In the genomic region with DNA sequence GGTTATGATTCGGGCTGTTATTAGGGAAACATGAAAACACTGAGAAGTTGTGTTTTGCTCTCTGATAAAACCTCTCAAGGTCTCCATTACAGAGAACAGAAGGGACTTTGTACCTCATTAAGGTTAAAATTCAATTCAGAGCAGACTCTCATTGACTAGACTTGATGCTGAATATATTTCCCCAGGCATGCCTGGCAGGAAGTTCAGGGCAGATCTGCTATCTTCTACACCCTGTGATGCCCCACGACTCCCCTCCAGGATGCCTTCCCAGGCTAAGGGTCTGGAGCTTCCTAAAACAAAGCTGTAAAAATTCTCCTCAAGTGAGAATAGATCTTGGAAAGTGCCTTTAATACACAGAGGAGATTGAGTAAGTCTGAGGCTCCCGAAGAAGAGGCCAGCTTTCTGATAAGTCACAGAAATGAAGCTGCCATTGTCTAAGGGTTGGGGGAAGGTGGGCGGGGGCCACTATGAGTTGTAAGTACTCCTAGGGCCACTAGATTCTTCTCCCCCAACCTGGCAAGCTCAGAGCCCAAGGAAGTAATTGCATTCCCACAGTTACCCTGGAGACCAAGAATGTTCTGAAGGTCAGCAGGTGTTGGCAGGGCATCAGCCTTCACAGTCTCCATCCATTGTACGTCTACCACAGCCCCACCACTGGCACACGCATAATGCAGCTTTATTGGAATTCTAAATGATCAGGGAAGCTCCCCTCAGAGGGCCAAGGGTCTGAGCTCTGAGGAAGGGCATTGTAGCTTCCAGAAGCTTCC, we compare ENCODE assay signal across 31 mouse cellular contexts.
DNase-seq lines count a peak whose midpoint lies in the region; ATAC-seq and TF ChIP-seq lines count a peak whose summit lies in the region.
"Had no signal": no experiment of that assay in that cellular context is flagged by ENCODE, and none has a peak within 500 bp of the region (broad histone marks: within the 10 kb centered on the region; RNA-seq: fewer than 3 reads in every experiment).

No protein-coding gene starts in this region.

- WGBS in intestine, postnatal 0 days: 28% methylated on average over 6 of the region's 6 CpGs
- 63% methylated on average over 6 of the region's 6 CpGs for WGBS in kidney, embryonic 15.5 days
- WGBS in heart, embryonic 10.5 days: 71% methylated on average over 6 of the region's 6 CpGs

- no peak for TF ChIP-seq CTCF in intestine, postnatal 0 days (IDR thresholded peaks at IDR 0.05; ENCODE audit: low read depth)

- no peaks in the 10 kb centered on the region for H3K36me3 ChIP-seq in intestine, postnatal 0 days (ENCODE audit: control insufficient read depth, insufficient read depth)
- no peaks in the 10 kb centered on the region for H3K36me3 ChIP-seq in kidney, embryonic 15.5 days
- no peaks in the 10 kb centered on the region for H3K36me3 ChIP-seq in heart, embryonic 10.5 days
- H3K36me3 ChIP-seq: heart, embryonic 13.5 days; hindbrain, embryonic 10.5 days; hindbrain, embryonic 15.5 days; limb, embryonic 12.5 days; liver, embryonic 15.5 days; lung, embryonic 15.5 days; midbrain, embryonic 12.5 days; neural tube, embryonic 13.5 days; stomach, embryonic 15.5 days had no signal

- no peaks in the 10 kb centered on the region for H3K27me3 ChIP-seq in intestine, postnatal 0 days (replicated peaks; ENCODE audit: control insufficient read depth, insufficient read depth, low read length)
- peaks cover 4% of the 10 kb centered on the region; the same call in 1 of the 2 replicates for H3K27me3 ChIP-seq in kidney, embryonic 15.5 days
- H3K27me3 ChIP-seq in heart, embryonic 10.5 days (ENCODE audit: insufficient read depth, poor library complexity, severe bottlenecking): no peaks in the 10 kb centered on the region
- H3K27me3 ChIP-seq: heart, embryonic 13.5 days; hindbrain, embryonic 15.5 days; liver, embryonic 15.5 days; lung, embryonic 15.5 days; midbrain, embryonic 12.5 days; neural tube, embryonic 13.5 days; stomach, embryonic 15.5 days had no signal

- 0 out of 2 replicates have a peak overlapping the region, but pooled peaks have one; percentile 23 for H3K27ac ChIP-seq in intestine, postnatal 0 days (ENCODE audit: low read depth, low read length)
- peak overlapping the region; percentile 51 for H3K27ac ChIP-seq in kidney, embryonic 15.5 days
- H3K27ac ChIP-seq in heart, embryonic 10.5 days: no peak overlapping the region
- H3K27ac ChIP-seq: gastrocnemius, adult 2 months; heart, embryonic 13.5 days; hindbrain, embryonic 10.5 days; hindbrain, embryonic 15.5 days; left cerebral cortex, adult 2 months; limb, embryonic 12.5 days; liver, embryonic 15.5 days; lung, embryonic 15.5 days; midbrain, embryonic 12.5 days; neural tube, embryonic 13.5 days; stomach, embryonic 15.5 days had no signal

- peak; percentile 9 for DNase-seq in R1 (ENCODE audit: low read depth, low spot score)
- peak; percentile 69 to 80 for DNase-seq in kidney, postnatal 25 days
- DNase-seq in heart, embryonic 10.5 days (ENCODE audit: low spot score): no peak
- DNase-seq in cerebellum, postnatal 10 days: no peak
- no peak for DNase-seq in heart, postnatal 25 days (ENCODE audit: low spot score)
- DNase-seq: adrenal gland, adult 2 months; adrenal gland, postnatal 36 days; cerebellum, adult 18-20 months; cerebellum, postnatal 25 days; gastrocnemius, adult 2 months; gastrocnemius, postnatal 36 days; heart, adult 18-20 months; heart, postnatal 10 days; lung, postnatal 36 days; thymus, postnatal 25 days had no signal

- peaks cover 9% of the 10 kb centered on the region; the same call in 1 of the 2 replicates for H3K4me1 ChIP-seq in intestine, postnatal 0 days (replicated peaks; ENCODE audit: control insufficient read depth, insufficient read depth, low read length)
- peaks cover 17% of the 10 kb centered on the region for H3K4me1 ChIP-seq in kidney, embryonic 15.5 days
- H3K4me1 ChIP-seq in heart, embryonic 10.5 days: peaks cover 3% of the 10 kb centered on the region; the same call in 1 of the 2 replicates
- H3K4me1 ChIP-seq: liver, embryonic 15.5 days; midbrain, embryonic 12.5 days; stomach, embryonic 15.5 days had no signal

- intact Hi-C loops in heart, postnatal 25 days (cut with DNase I): no loop called here

- no peak overlapping the region for H3K9ac ChIP-seq in intestine, postnatal 0 days (ENCODE audit: low read depth, low read length)
- H3K9ac ChIP-seq in kidney, embryonic 15.5 days: no peak overlapping the region
- H3K9ac ChIP-seq: heart, embryonic 13.5 days; hindbrain, embryonic 15.5 days; limb, embryonic 12.5 days; liver, embryonic 15.5 days; lung, embryonic 15.5 days; midbrain, embryonic 12.5 days; neural tube, embryonic 13.5 days; stomach, embryonic 15.5 days had no signal

- 0 out of 2 replicates have a peak overlapping the region, but pooled peaks have one; percentile 21 for H3K4me2 ChIP-seq in intestine, postnatal 0 days (replicated peaks; ENCODE audit: low read depth)
- no peak overlapping the region for H3K4me2 ChIP-seq in kidney, embryonic 15.5 days
- H3K4me2 ChIP-seq: heart, embryonic 13.5 days; hindbrain, embryonic 15.5 days; limb, embryonic 12.5 days; liver, embryonic 15.5 days; lung, embryonic 15.5 days; midbrain, embryonic 12.5 days; neural tube, embryonic 13.5 days; stomach, embryonic 15.5 days had no signal

- ATAC-seq in intestine, postnatal 0 days: peak; percentile 35; the same call in 1 of the 2 replicates
- no peak for ATAC-seq in kidney, embryonic 15.5 days (replicated peaks; ENCODE audit: low FRiP score)
- ATAC-seq: activated CD4-positive, CD25-positive, alpha-beta regulatory T cell, adult 4 months; CD4-positive, CD25-positive, alpha-beta regulatory T cell, adult 4 months; forebrain, embryonic 14.5 days; inflammation-experienced regulatory T-cells, adult 6 months had no signal

- H3K4me3 ChIP-seq in intestine, postnatal 0 days (ENCODE audit: low read depth, low read length): no peak overlapping the region
- no peak overlapping the region for H3K4me3 ChIP-seq in kidney, embryonic 15.5 days (replicated peaks)
- no peak overlapping the region for H3K4me3 ChIP-seq in heart, embryonic 10.5 days
- H3K4me3 ChIP-seq: gastrocnemius, adult 2 months; heart, embryonic 13.5 days; hindbrain, embryonic 10.5 days; hindbrain, embryonic 15.5 days; left cerebral cortex, adult 2 months; limb, embryonic 12.5 days; liver, embryonic 15.5 days; lung, embryonic 15.5 days; midbrain, embryonic 12.5 days; neural tube, embryonic 13.5 days; stomach, embryonic 15.5 days had no signal

- no peaks in the 10 kb centered on the region for H3K9me3 ChIP-seq in intestine, postnatal 0 days (ENCODE audit: control insufficient read depth)
- no peaks in the 10 kb centered on the region for H3K9me3 ChIP-seq in kidney, embryonic 15.5 days (replicated peaks)
- no peaks in the 10 kb centered on the region for H3K9me3 ChIP-seq in heart, embryonic 10.5 days
- H3K9me3 ChIP-seq: heart, embryonic 13.5 days; hindbrain, embryonic 10.5 days; hindbrain, embryonic 15.5 days; limb, embryonic 12.5 days; liver, embryonic 15.5 days; lung, embryonic 15.5 days; midbrain, embryonic 12.5 days; neural tube, embryonic 13.5 days; stomach, embryonic 15.5 days had no signal

Comparison
In these comparisons a context has a peak if more than half of its experiments do, and no peak if none do; other contexts are left out.
1. DNase-seq: peak in R1 (single experiment) and kidney, postnatal 25 days (2 of 2); none in heart, embryonic 10.5 days (single experiment), cerebellum, postnatal 10 days (0 of 2) and heart, postnatal 25 days (single experiment).